Mouse (Mus musculus): Measurements from ENCODE around the gene Gnai2.

The Gnai2 gene

DNA sequence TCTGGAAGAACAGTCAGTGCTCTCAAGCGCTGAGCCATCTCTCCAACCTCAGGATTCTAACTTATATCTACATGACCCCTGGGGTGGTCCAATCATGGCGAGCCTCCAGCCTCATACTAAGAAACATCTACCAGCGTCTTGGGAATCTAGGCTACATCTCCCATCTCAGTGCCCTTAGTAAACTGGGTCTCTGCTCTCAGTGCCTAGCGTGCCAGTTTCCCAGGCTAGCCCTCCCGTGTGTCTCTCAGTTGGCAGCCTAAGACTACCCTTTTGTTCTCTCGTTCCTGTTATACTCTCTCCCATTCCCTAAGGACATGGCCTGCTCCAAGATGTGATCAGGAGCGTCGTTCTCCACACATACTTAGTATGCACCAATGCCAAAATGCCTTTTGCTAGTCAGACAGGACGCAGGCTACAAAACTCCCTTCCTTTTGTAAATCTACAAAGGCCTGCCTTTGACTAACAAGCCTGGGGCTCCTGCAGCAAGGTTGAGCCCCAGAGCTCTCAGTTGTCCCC, 3.8 kb downstream of the Gnai2 start:
- DNase-seq (ENCODE audit: low read depth, low spot score) = no peak

DNA sequence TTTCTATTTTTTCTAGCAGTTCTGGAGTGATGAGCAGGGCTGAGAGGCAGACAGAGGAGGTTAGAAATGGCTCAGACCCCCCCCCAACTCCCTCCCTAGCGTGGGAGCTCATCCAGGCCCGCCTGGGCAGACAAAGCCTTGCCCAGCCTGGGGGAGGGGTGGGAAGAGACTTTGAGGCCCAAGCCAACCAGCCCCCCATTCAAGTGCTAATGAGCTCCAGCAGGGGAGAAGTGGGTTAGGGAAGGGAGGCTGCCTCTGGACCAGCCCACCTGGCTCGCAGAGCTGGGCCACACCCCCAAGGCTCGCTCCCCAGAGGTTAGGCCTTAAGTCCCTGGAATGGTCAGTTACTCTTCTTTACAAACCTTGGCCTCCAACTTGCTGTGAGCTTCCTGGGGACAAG, 4.6 kb downstream of the Gnai2 start:
- peak; percentile 75 for DNase-seq (ENCODE audit: low read depth, low spot score)

DNA sequence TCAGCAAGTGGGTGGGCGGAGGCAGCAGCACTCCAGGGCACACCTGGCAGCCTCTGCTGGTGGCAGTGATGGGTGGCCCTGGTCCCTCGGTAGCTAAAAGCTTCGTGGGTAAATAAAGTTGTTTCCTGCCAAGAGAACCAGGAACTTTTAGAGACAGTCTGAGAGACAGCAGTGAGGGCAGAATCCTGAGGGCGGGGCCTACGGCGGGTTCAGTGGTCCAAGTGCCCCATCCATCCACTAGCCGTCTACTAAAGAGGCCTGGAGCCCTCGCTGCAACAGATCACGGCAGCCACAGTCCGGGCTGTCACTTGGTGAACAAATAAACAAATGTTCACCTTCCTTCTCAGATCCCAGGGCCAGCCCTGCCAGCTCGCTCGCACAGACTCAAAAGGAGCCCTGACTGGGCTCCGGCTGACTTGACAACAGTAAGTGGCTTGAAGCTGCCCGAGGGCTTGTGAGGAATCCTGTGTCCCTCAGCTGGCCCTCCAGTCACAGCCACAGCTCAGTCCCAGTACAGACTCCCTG, 5.2 kb downstream of the Gnai2 start:
- DNase-seq (ENCODE audit: low read depth, low spot score) = no peak

DNA sequence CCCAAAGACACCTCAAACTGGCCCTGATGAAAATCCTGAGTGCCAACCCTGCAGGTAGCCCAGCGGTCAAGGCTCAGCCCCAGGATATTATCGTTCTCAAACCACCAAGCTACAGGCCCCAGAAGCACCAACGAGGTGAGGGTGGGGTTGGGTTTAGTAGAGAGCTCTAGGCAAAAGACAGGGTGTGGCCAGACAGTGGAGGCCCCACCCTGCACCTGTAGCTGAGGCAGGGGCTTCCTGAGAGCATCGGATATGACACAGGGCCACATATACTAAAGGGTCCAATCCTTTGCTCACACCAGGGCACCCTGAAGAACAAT, 5.8 kb downstream of the Gnai2 start:
- no peak for DNase-seq (ENCODE audit: low read depth, low spot score)

DNA sequence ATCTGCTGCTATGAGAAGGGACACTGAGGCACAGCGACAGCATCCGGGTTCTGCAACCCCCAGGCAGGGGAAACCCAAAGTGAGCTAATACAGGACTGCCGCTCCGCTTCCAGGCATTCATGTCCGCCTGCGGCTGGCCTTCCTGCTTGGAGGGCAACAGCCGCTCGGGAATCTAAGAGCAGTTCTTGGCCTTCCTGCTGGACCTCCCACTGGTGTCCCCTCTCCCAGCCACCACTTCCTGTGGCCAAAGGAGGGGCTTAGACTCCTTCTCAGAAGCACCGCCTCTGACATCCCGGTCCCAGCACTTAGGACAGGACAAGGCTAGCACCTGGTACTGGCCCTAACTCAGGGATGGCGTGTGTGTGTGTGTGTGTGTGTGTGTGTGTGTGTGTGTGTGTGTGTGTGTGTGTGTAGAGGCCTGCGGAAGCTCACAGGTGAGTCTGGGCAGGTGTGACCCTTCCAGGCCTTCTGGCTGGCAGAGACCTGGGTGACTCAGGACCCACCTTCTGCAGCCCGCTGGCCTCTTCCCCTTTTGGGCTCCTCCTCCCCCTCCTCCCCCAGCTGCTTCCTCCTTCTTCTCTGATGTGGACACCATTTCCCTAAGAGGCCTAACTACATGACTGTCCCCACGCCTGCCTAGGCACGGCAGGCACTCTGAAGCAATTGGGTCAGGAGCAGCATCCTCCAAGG, 6.3 kb downstream of the Gnai2 start:
- no peak for DNase-seq (ENCODE audit: low read depth, low spot score)

DNA sequence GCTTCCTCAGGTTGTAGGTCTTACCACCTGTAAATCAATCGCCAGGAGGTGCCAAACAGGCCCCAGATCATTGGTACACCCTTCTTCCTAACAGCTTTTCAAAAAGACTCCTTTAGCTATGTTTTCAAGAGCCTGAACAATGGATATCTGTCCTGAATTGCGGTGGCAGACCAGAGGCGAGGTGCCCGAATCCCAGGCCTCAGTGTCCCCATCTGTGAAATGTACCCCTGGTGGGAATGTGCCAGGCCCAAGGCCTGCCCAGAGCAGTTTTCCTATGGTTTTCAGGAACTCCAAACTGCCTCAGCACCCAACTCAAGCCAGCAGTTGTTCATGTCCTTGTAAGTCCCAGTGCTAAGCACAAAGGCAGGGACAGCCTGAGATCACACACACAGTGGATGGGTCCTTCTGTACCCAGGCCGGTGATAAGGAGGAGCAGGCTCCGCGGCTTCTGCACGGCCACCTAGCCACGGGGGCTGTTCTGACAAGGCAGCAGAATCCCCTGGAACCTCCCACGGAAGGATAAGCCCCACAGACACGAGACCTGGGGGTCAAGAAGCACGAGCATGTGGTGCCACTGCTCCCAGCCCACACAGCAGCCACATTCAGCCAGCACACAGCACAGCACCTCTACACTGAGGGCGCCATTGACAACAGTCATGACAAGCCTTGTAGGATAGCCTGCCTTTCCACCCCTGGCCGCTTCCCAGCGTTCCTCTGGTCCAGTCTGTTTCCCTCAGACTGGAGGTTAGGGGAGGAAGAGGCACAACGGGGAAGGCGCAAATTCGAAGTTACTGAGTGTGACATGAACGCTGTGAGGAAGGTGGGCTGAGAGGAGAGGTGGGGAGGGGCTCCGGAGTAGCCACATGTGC, 7.5 kb downstream of the Gnai2 start:
- no peak for DNase-seq (ENCODE audit: low read depth, low spot score)

DNA sequence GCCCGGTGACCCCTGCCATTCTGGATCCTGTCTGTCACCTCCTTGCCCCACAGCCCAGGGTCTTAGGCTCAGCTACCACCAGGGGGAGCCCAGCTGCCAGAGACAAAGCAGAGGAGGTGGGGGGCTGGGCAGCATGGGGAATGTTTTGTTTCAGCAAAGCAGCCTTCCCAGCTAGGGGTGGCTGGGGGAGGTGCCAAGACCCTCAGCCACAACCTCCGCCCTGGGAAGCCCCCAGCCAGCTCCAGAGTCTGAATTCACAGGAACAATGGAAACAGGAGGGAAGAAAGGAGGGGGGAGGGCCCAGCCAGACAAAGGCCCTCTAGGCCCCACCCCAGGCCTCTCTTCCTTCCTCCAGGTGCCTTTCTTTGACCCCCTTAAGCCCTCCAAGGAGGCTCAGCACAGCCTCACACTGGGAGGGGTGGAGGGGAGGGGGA, 8.3 kb downstream of the Gnai2 start:
- peak; percentile 94 for DNase-seq (ENCODE audit: low read depth, low spot score)

DNA sequence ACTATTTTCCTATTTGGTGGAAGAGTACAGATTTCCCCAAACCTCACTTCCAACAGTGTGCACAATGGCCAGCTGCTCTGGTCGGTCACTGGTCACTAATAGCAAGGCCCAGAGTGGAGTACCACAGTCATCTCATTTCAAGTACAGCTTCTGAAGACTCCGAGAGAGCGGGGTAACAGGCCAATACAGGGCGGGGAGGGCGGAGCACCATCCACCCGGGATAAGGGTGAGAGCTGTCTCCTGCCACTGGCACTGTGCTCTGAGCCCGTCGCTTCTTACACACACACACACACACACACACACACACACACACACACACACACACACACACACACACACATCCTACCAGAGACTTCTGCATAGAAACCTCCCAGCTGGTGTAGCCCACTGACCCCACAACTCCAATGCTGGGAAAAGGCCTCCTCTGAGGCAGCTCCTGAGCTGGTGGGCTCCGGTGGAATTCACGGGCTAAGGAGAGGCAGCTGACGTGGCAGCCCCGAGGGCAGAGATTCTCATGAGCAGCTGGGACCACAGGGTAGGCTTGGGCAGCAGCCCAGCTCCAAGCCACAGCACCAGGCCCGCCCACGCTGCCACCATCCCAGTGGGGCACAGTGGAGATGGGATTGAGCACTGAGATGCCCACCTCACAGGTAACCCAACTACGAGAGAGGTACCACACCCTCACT, 8.9 kb downstream of the Gnai2 start:
- no peak for DNase-seq (ENCODE audit: low read depth, low spot score)

DNA sequence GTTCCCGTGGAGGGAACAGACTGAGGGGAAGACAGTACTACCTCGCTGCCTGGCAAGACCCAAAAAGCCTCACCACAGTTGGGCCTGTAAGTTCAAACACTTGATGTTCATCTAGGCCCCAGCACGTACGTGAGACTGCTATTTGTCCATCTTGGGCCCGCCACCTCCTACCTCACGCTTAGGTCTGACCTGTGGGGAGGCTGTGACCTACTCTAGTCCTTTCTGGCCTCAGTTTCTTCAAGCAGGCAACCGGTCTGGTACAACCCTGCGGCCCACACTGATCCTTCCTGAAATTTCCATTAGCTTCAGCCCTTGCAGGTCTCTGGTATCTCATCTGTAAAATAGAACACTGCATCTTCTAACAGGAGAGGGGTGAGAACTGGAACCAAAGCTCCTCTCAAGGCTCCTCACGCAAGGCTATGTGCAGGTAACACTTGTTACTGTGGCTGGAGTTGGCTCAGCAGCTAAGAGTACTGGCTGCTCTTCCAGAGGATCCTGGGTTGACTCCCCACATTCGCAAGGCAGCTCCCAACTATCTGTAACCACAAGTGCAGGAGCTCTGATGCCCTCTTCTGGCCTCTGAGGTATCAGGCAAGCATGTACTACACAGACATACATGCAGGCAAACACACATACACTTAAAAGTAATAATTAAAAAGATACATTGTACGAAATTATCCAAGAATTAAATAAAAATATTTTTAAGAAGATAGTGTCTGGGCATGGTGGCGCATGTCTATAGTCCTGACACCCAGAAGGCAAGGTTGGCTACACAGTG, 9.6 kb downstream of the Gnai2 start:
- no peak for DNase-seq (ENCODE audit: low read depth, low spot score)

DNA sequence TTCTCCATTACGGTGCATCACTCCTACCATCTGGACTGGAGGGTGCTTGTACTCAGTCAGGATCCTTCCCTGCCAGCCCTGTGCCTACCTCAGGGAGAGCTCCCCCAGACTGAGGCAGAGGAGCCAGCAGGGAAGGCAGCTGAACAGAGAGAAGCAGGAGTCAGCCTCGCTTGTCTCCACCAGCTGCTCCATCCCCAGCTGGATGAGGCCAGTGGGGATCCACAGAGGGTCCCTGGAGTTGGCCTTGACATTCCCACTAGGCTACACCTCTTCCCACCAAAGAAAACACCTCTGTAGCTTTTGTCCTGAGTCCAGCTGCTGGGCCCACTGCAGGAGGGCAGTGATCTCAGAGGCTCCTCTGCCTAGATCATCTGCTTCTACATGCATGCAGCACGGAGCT, 10.2 kb downstream of the Gnai2 start:
- no peak for DNase-seq (ENCODE audit: low read depth, low spot score)

DNA sequence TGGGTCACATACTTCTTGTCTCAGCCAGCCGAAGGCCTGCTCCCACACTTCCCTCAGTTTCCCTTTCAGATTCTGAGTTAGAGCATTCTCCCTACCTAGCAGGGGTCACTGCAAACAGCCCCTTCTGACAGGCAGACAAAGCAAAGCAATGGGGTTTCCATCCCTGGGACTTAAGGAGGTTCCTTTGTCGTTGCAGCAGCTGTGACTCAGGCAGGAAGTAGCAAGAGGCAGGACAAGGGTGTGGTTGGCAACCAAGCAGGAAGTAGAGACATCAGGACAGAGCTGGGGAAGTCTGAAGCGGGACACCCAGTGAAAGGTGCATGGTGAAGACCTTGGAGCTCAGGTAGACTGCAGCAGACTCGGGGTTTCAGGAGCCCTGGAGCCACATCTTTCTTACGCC, 10.6 kb downstream of the Gnai2 start:
- DNase-seq (ENCODE audit: low read depth, low spot score) = no peak

DNA sequence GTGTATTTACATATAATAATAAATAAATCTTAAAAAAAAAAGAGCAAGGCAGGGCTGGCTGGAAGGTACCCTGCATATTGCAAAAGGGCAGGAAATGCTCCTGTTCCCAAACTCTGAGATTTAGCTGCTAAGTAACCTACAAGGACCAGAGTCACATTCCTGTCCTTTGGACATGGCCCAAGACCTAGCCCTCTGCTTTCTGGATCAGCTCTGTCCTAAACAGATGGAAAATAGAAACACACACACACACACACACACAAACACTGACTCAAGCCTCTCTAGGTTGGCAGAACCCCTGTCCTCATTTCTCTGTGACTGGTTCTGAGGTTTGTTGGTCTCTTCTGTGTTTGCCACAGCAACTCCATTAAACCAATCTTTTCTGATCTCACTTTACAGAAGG, 14.2 kb downstream of the Gnai2 start:
- DNase-seq (ENCODE audit: low read depth, low spot score) = no peak

DNA sequence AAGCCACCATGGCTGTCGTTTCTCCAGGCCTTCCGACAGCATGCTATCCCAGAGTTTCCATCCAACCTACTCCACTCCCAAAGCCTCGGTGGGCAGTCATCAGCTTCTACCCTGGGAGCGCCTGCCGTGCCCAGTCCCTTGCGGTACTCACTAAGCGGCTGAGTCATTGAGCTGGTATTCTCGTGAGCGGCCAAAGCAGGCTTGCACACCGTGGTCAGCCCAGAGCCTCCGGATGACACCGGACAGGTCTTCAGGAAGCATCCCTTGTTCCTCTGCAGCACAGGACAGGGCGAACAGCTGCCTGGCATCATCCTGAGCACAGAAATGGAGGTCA, 15.7 kb downstream of the Gnai2 start:
- no peak for DNase-seq (ENCODE audit: low read depth, low spot score)

DNA sequence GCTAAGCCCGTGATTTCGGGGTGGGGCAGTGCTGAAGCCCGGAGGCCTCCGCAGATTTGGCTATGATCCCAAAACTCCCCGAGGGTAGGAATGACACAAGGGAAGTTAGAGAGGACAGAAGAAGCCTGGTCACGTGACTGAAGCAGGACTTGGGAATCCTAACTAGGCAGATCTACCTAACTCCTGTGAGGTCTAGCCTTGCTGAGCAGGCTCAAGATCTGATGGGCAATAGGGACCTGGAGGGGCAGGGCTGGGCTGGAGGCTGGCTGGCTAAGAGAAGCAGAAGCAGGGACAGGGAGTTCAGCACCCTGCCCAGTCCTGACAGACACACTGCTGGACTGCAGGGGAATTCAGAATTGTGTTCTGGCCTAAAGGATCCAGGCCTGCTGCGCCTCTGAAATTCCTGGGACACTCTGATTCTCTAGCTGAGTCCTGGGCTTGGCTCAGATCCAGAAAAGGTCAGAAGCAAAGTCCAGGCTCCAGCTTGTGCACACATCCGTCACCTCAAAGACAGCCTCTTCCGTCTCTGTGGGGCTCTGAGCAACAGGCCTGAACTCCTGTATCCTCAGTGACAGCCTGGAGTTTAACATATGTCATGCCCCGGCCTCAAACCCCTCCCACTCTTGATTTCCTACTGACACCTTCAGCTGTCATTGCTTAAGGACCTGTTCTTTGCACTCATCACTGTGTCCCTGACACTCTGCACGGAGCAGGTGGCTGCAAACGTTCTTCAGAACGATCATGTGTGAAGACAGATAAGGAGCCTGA, 16.2 kb downstream of the Gnai2 start:
- no peak for DNase-seq (ENCODE audit: low read depth, low spot score)

DNA sequence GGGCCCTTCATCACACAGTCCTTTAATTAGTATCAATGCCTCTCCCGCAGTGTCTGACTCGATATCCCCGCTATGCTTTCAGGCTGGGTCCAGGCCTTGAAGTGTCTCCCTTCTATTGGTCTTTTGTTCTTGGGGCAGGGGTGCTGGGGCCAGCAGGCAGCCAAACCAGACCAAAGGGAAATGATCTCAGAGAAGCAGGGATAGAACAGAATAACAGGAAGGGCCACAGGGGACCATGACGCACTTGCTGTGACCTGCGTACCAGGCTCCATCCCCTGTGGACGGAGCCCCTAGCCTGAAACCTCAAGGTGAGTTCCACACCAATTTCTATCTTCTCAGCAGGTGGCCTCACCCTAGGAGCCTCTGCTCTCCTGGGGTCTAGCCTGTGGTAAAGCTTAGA, 17.1 kb downstream of the Gnai2 start:
- no peak for DNase-seq (ENCODE audit: low read depth, low spot score)

DNA sequence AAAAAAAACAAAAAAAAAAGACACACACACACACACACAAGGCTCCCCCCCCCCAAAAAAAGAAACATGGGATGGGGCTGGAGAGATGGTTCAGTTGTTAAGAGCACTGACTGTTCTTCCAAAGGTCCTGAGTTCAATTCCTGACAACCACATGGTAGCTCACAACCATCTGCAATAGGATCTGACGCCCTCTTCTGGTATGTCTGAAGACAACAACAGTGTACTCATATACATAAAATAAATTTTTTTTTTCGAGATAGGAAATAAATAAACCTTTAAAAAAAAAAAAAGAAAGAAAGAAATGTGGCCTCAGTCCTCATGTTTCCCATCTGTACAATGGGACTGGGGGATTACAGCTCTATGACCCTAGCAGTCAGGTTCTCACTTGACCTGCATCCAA, 17.7 kb downstream of the Gnai2 start:
- DNase-seq (ENCODE audit: low read depth, low spot score) = no peak

DNA sequence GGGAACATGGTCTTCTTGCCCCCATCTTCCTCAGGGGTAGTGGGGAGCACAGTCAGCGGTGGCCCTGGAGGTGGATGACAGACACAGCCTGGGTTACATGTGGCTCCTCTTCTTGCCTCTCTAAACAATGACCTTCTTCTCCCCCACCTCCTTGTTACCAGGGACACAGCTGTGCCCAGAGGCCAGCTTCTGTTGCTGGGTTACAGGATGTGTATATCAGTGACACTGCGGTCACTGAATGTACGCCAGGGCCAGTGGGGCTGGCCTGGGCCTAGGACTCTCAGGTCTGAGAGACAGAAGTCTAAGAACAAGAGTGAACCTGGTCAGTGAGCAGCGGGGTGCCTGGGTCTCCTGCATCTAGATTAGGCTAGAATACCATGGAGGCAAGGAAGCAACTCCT, 20.1 kb downstream of the Gnai2 start:
- no peak for DNase-seq (ENCODE audit: low read depth, low spot score)

DNA sequence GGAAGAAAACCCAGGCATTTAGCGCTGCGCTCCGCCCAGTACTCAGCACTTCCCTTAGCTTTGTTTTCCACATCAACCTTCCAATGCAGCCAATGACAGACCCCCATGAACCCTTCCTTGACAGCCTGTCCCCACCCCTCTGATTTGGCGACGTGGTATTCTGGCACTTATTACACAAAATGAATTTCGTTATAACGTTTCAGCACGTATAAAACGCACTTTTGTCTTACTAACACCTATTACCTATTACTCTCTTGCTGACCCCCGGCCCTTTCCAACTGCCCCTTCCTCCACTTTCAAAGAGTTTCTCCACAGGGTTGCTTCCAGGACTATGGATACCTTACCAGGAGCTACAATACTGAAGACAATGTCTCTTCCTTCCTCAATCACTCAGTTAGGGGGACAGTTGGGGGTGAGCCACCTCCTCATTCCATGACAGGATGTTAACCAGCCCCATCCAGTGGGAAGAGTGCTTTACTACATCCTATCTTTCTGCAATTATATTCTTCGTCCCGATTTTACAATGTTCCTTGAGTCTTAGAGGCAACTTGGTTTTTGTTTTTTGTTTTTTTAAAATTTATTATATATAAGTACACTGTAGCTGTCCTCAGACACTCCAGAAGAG, 22.1 kb downstream of the Gnai2 start:
- DNase-seq (ENCODE audit: low read depth, low spot score) = no peak

DNA sequence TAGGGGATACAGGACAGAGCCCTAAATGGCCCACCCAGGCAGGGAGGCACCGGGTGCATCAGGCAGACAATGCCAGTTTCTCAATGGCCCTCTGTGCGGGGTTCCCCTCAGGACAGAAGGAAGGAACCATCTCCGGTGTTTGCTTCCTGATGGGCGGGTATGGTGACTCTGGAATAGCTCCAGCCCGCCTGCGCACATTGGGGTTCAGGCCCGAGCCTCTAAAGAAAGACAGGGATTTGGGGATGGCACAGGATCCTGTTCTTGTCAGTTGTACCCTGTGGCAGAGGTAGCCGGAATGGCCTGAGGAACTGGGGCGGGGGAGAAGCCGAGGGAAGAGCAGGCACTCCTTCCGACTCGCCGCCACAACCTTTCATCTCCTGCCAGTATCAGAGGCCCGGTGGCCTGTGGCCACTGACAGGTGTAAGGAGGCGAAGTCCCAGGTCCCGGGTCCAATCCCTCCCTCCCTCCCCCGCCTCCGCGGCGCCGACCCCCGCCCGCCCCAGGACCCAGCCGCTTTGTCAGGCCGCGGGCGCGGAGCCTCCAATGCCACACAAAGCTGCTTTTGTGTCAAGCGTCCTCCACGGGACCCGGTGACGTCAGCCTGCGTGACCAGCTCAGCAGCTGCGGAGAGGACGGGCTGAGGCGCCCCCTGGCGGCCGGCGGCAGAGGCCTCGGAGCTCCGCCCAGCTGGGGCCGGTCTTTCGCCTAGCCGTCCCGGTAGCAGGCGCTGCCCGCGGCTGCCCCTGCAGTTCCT, 22.8 kb downstream of the Gnai2 start:
- DNase-seq (ENCODE audit: low read depth, low spot score) = peak; percentile 80

Data from WW6 (cell line).